Mouse (Mus musculus): ENCODE data around the gene Zcchc17.

DNA sequence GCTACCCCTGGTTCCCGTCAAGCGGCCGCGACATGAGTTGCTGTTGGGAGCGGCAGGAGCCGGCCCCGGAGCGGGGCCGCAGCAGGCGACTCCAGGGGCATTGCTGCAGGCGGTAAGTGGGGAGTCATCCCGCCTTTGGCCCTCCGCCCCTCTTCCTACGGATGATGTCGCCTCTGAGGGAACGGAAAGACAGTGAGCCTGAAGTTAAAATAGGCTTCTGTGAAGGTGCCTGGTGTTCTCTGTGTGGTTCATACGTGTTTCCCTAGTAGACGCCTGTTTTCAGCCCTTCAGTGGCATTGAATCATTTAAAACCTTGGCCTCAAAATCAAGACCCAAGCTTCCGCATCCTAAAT lies 471 bp upstream of the Zcchc17 start:
- TF ChIP-seq POLR2A (IDR thresholded peaks at IDR 0.05; ENCODE audit: low read depth, low read length) (no peak), CTCF (IDR thresholded peaks at IDR 0.05; ENCODE audit: extremely low read depth, insufficient read length, insufficient replicate concordance, low read depth, low read length) (no peak)

Data from small intestine, adult 2 months (tissue).